Mouse (Mus musculus) lung, postnatal 0 days (tissue): ENCODE data around the gene Gpr45. TPM values are rescaled to one million over a fixed set of nuclear protein-coding genes. Genes with fewer than 3 reads are reported as not detected.

Experiments
- ATAC-seq: fragments of 200-750 bp; cut with Nextera tagmentation; 2 replicates; pipeline ENCODE4 v1.8.0; 2017; ENCODE audit warnings: moderate library complexity
- DNase-seq: peaks from one replicate; pipeline ENCODE4 v3.0.0-alpha.2; 2016; ENCODE audit warnings: low spot score
- H3K27ac ChIP-seq: fragments of 300-500 bp; sonication (generic); 2 replicates; pipeline ENCODE4 v1.5.1; 2014; ENCODE audit warnings: antibody characterized with exemption, mild to moderate bottlenecking, low read length, mixed read lengths
- H3K27me3 ChIP-seq: fragments of 300-500 bp; sonication (generic); replicated peaks from 2 replicates; pipeline ENCODE4 v1.6.1; 2014; ENCODE audit warnings: low read length, mixed read lengths; ENCODE audit not compliant: insufficient read depth
- H3K36me3 ChIP-seq: fragments of 300-500 bp; sonication (generic); 2 replicates; pipeline ENCODE4 v1.6.1; 2014; ENCODE audit warnings: low read length, mixed read lengths; ENCODE audit not compliant: insufficient read depth
- H3K4me1 ChIP-seq: fragments of 300-500 bp; sonication (generic); 2 replicates; pipeline ENCODE4 v1.6.1; 2014; ENCODE audit warnings: antibody characterized with exemption, low read depth, low read length, mixed read lengths; ENCODE audit not compliant: insufficient read depth
- H3K4me2 ChIP-seq: fragments of 300-500 bp; sonication (generic); replicated peaks from 2 replicates; pipeline ENCODE4 v1.6.1; 2014; ENCODE audit warnings: low read depth, mild to moderate bottlenecking, low read length, moderate library complexity, mixed read lengths
- H3K4me3 ChIP-seq: fragments of 300-500 bp; sonication (generic); 2 replicates; pipeline ENCODE4 v1.5.1; 2014; ENCODE audit warnings: low read depth, low read length
- H3K9ac ChIP-seq: fragments of 300-500 bp; sonication (generic); replicated peaks from 2 replicates; pipeline ENCODE4 v1.6.1; 2014; ENCODE audit warnings: low read depth, mild to moderate bottlenecking
- H3K9me3 ChIP-seq: fragments of 300-500 bp; sonication (generic); 2 replicates; pipeline ENCODE4 v1.6.1; 2016; ENCODE audit warnings: low read length, mixed read lengths
- CTCF ChIP-seq: IDR thresholded peaks from 2 replicates; pipeline ENCODE4 v1.5.1; 2016; ENCODE audit warnings: antibody characterized with exemption, mild to moderate bottlenecking
- EP300 ChIP-seq: IDR thresholded peaks from 2 replicates; pipeline ENCODE4 v1.6.1; 2016; ENCODE audit warnings: antibody characterized with exemption, mild to moderate bottlenecking, control low read depth
- WGBS: fragments of 180-500 bp; shearing (Covaris S2); extraction: QIAGEN DNeasy Blood & Tissue Kit; methylation state at CpG from one replicate; pipeline ENCODE4 v1.1.7; 2014; 5-methylcytosine and 5-hydroxymethylcytosine counted together
- polyA plus RNA-seq: library from polyadenylated mRNA; unstranded; fragments of >200 nt; fragmentation: Nextera tagmentation; extraction: Ambion mirVana; gene quantifications from 2 replicates; pipeline ENCODE4 v1.2.1, GENCODE M21; 2015

Gpr45 gene
- polyA plus RNA-seq, 1 experiment from 2014 or later: 1.2 TPM

GRCm38 (mm10) chr1:43036014-43036413 is 83.3 kb downstream of the Gpr45 start:
- no peak for TF ChIP-seq EP300
- TF ChIP-seq CTCF: no peak
- Histone ChIP-seq H3K27ac (no peak overlapping the region), H3K4me2 (no peak overlapping the region), H3K9me3 (no peaks in the 10 kb centered on the region), H3K27me3 (no peaks in the 10 kb centered on the region), H3K9ac (no peak overlapping the region), H3K4me1 (no peaks in the 10 kb centered on the region), H3K4me3 (no peak overlapping the region), H3K36me3 (no peaks in the 10 kb centered on the region)
- DNase-seq (no peak), ATAC-seq (no peak)
- 81% methylated on average over 7 of the region's 7 CpGs for WGBS

- Histone ChIP-seq H3K36me3 (no peaks in the 10 kb centered on the region), H3K4me2 (no peak overlapping the region), H3K27ac (no peak overlapping the region), H3K27me3 (no peaks in the 10 kb centered on the region), H3K4me1 (no peaks in the 10 kb centered on the region), H3K9ac (no peak overlapping the region), H3K9me3 (no peaks in the 10 kb centered on the region), H3K4me3 (no peak overlapping the region)
- WGBS: 24% methylated on average over 6 of the region's 6 CpGs
- ATAC-seq (peak; percentile 12; the same call in 1 of the 2 replicates), DNase-seq (no peak)
- TF ChIP-seq CTCF: peak; percentile 14; the same call in 1 of the 2 replicates
- no peak for TF ChIP-seq EP300
These were observed 89.6 kb downstream of the Gpr45 start for GRCm38 (mm10) chr1:43042271-43042670.

GRCm38 (mm10) chr1:43045204-43045982 is 92.7 kb downstream of the Gpr45 start:
- ATAC-seq (no peak), DNase-seq (no peak)
- Histone ChIP-seq H3K4me1 (no peaks in the 10 kb centered on the region), H3K9me3 (no peaks in the 10 kb centered on the region), H3K9ac (no peak overlapping the region), H3K27ac (no peak overlapping the region), H3K4me2 (no peak overlapping the region), H3K4me3 (no peak overlapping the region), H3K27me3 (no peaks in the 10 kb centered on the region), H3K36me3 (no peaks in the 10 kb centered on the region)
- WGBS: 69% methylated on average over 14 of the region's 14 CpGs
- TF ChIP-seq EP300 (no peak), CTCF (no peak)

- Histone ChIP-seq H3K4me1 (no peaks in the 10 kb centered on the region), H3K9ac (no peak overlapping the region), H3K9me3 (no peaks in the 10 kb centered on the region), H3K4me2 (no peak overlapping the region), H3K36me3 (peaks cover 7% of the 10 kb centered on the region; the same call in 1 of the 2 replicates), H3K27ac (no peak overlapping the region), H3K27me3 (no peaks in the 10 kb centered on the region), H3K4me3 (no peak overlapping the region)
- peak; percentile 70; the same call in 1 of the 2 replicates for ATAC-seq
- peak; percentile 39 for DNase-seq
- TF ChIP-seq EP300 (peak; percentile 69), CTCF (no peak)
- 41% methylated on average over 2 of the region's 2 CpGs for WGBS
These were observed 94.3 kb downstream of the Gpr45 start for GRCm38 (mm10) chr1:43046990-43047389.

GRCm38 (mm10) chr1:43047811-43048210 is 95.1 kb downstream of the Gpr45 start:
- ATAC-seq (no peak), DNase-seq (no peak)
- Histone ChIP-seq H3K4me3 (no peak overlapping the region), H3K4me2 (no peak overlapping the region), H3K27me3 (no peaks in the 10 kb centered on the region), H3K36me3 (peaks cover 9% of the 10 kb centered on the region; the same call in 1 of the 2 replicates), H3K9me3 (no peaks in the 10 kb centered on the region), H3K27ac (no peak overlapping the region), H3K9ac (no peak overlapping the region), H3K4me1 (no peaks in the 10 kb centered on the region)
- no peak for TF ChIP-seq EP300
- TF ChIP-seq CTCF: no peak
- WGBS: 85% methylated on average over 10 of the region's 10 CpGs

- Histone ChIP-seq H3K27ac (no peak overlapping the region), H3K4me2 (no peak overlapping the region), H3K9ac (no peak overlapping the region), H3K27me3 (no peaks in the 10 kb centered on the region), H3K9me3 (no peaks in the 10 kb centered on the region), H3K4me3 (no peak overlapping the region), H3K4me1 (no peaks in the 10 kb centered on the region), H3K36me3 (peaks cover 25% of the 10 kb centered on the region)
- WGBS: 88% methylated on average over 5 of the region's 5 CpGs
- no peak for ATAC-seq
- DNase-seq: peak; percentile 37
- no peak for TF ChIP-seq EP300
- TF ChIP-seq CTCF: peak; percentile 56
These were observed 99.2 kb downstream of the Gpr45 start for GRCm38 (mm10) chr1:43051903-43052302.
